Mouse (Mus musculus) testis, adult 2 months (tissue): ENCODE measurements around the gene Rad51b.

Source experiments
- CTCF ChIP-seq: fragments of 200-500 bp; IDR thresholded peaks from 2 replicates; pipeline ENCODE4 v1.5.1; 2012; ENCODE audit warnings: low read depth, mild to moderate bottlenecking, inconsistent platforms, low read length, moderate library complexity; ENCODE audit not compliant: control insufficient read depth, insufficient read depth, insufficient replicate concordance
- POLR2A ChIP-seq: fragments of 200-500 bp; IDR thresholded peaks from 2 replicates; pipeline ENCODE4 v1.6.1; 2012; ENCODE audit warnings: low read depth, mild to moderate bottlenecking, inconsistent platforms, low read length, moderate library complexity; ENCODE audit not compliant: control insufficient read depth

DNA sequence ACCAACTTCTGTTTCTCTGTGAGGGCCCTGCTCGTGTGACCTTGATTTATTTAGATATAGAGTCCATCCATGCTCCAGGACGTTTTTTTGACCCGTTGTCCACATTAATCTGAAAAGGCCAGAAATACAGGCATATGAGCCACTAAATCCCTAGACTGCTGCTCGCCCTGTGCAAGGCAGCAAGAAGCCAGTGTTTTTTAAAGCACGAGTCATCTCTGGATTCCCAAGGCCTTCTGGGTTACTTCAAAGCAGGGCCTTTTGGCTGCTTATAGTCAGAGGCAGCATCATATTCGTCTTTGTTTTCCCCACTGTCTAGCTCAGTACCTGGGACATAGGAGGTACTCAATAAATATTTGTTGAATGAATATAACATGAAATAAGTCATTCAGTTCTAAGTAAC, 492.4 kb downstream of the Rad51b start:
- TF ChIP-seq POLR2A, result no peak
- no peak for TF ChIP-seq CTCF
